Mouse (Mus musculus) heart, adult 18-20 months (tissue): ENCODE results near the gene Serpinf1. TPM values are rescaled to one million over a fixed set of nuclear protein-coding genes. Genes with fewer than 3 reads are reported as not detected.
"Not testable (repeated sequence)": the region's sequence is repeated elsewhere in the genome, so short reads cannot be mapped to it uniquely, and the experiment has no call there.

ENCODE experiments used
- DNase-seq, 2 experiments: peaks; one replicate each; pipeline ENCODE4 v3.0.0; 2021 to 2022; ENCODE audit warnings: mixed read lengths in 1 of 2
- total RNA-seq, 2 experiments: library from RNA; stranded (reverse); gene quantifications; 2 replicates each; pipeline ENCODE4 v1.2.3; 2021

The Serpinf1 gene
- total RNA-seq, 2 experiments from 2014 or later, result 16.0 to 21.0 TPM

GRCm38 (mm10) chr11:75455971-75456370 is 33.5 kb upstream of the Serpinf1 start:
- DNase-seq, result not testable (repeated sequence)

- DNase-seq, result peak in 1 of 2 experiments; percentile 39
Measured at GRCm38 (mm10) chr11:75455041-75455736, 32.7 kb upstream of the Serpinf1 start.

- DNase-seq, result peak; percentile 92 to 95
Measured at GRCm38 (mm10) chr11:75453991-75454930, 31.8 kb upstream of the Serpinf1 start, which contains the start of gene Wdr81. Gene Wdr81 (minus strand): TSS chr11:75454717.

GRCm38 (mm10) chr11:75452812-75453557 is 30.5 kb upstream of the Serpinf1 start:
- DNase-seq, result no peak

- DNase-seq, result no peak
Measured at GRCm38 (mm10) chr11:75452081-75452480, 29.6 kb upstream of the Serpinf1 start.

GRCm38 (mm10) chr11:75450936-75451335 is 28.4 kb upstream of the Serpinf1 start:
- DNase-seq, result no peak

GRCm38 (mm10) chr11:75450304-75450908 is 27.9 kb upstream of the Serpinf1 start:
- no peak for DNase-seq

GRCm38 (mm10) chr11:75449695-75450094 is 27.2 kb upstream of the Serpinf1 start:
- DNase-seq, result no peak

GRCm38 (mm10) chr11:75448575-75448974 is 26.1 kb upstream of the Serpinf1 start:
- DNase-seq, result no peak

GRCm38 (mm10) chr11:75443711-75444110 is 21.2 kb upstream of the Serpinf1 start:
- no peak for DNase-seq

GRCm38 (mm10) chr11:75441601-75442000 is 19.1 kb upstream of the Serpinf1 start:
- no peak for DNase-seq

GRCm38 (mm10) chr11:75441034-75441433 is 18.5 kb upstream of the Serpinf1 start:
- no peak for DNase-seq

GRCm38 (mm10) chr11:75439951-75440350 is 17.4 kb upstream of the Serpinf1 start:
- no peak for DNase-seq

- no peak for DNase-seq
Measured at GRCm38 (mm10) chr11:75439363-75439762, 16.9 kb upstream of the Serpinf1 start, which contains the start of gene Serpinf2. Gene Serpinf2 (minus strand): TSS chr11:75439591.

GRCm38 (mm10) chr11:75438804-75439203 is 16.3 kb upstream of the Serpinf1 start:
- DNase-seq, result no peak

- DNase-seq, result no peak
Measured at GRCm38 (mm10) chr11:75438194-75438593, 15.7 kb upstream of the Serpinf1 start.

- DNase-seq, result no peak
Measured at GRCm38 (mm10) chr11:75434138-75434537, 11.6 kb upstream of the Serpinf1 start.

- DNase-seq, result peak in 1 of 2 experiments; percentile 26
Measured at GRCm38 (mm10) chr11:75431307-75431706, 8.8 kb upstream of the Serpinf1 start.

GRCm38 (mm10) chr11:75429019-75429705 is 6.7 kb upstream of the Serpinf1 start:
- peak in 1 of 2 experiments; percentile 46 for DNase-seq

- no peak for DNase-seq
Measured at GRCm38 (mm10) chr11:75424459-75424858, 2.0 kb upstream of the Serpinf1 start.

GRCm38 (mm10) chr11:75424033-75424432 is 1.5 kb upstream of the Serpinf1 start:
- no peak for DNase-seq
